ENCODE assay signal across 25 mouse cellular contexts in genomic region chr11:103314736-103315374, GRCm38 (mm10). TPM values are rescaled to one million over a fixed set of nuclear protein-coding genes. Genes with fewer than 3 reads are reported as not detected.
DNase-seq lines count a peak whose midpoint lies in the region; ATAC-seq and TF ChIP-seq lines count a peak whose summit lies in the region.
"Had no signal": no experiment of that assay in that cellular context is flagged by ENCODE, and none has a peak within 500 bp of the region (broad histone marks: within the 10 kb centered on the region; RNA-seq: fewer than 3 reads in every experiment).

No protein-coding gene starts in this region.

- DNase-seq in kidney, adult 11 months, result peak; percentile 78
- peak; percentile 55 to 69 for DNase-seq in kidney, postnatal 36 days
- no peak for DNase-seq in forebrain, embryonic 14.5 days (ENCODE audit: low spot score)
- DNase-seq in forebrain, embryonic 11.5 days (ENCODE audit: low spot score), result no peak
- no peak for DNase-seq in heart, postnatal 4 days
- DNase-seq: cerebellum, adult 11-12 months; lung, postnatal 36 days; midbrain, embryonic 14.5 days; right cerebral cortex, postnatal 25 days; spleen, adult 18-20 months; thymus, adult 18-20 months; thymus, postnatal 36 days had no signal

- no peak overlapping the region for H3K9ac ChIP-seq in intestine, postnatal 0 days (ENCODE audit: low read depth, low read length)
- H3K9ac ChIP-seq in intestine, embryonic 15.5 days, result no peak overlapping the region
- H3K9ac ChIP-seq in kidney, embryonic 15.5 days, result no peak overlapping the region
- no peak overlapping the region for H3K9ac ChIP-seq in forebrain, embryonic 14.5 days (ENCODE audit: low read length)
- H3K9ac ChIP-seq in forebrain, embryonic 11.5 days (ENCODE audit: low read length), result no peak overlapping the region
- H3K9ac ChIP-seq: embryonic facial prominence, embryonic 13.5 days; limb, embryonic 12.5 days; liver, embryonic 14.5 days; lung, embryonic 15.5 days had no signal

- 0 out of 2 replicates have a peak, but pooled peaks have one; percentile 23 for ATAC-seq in intestine, postnatal 0 days
- no peak for ATAC-seq in intestine, embryonic 15.5 days
- ATAC-seq in kidney, embryonic 15.5 days (replicated peaks; ENCODE audit: low FRiP score), result peak; percentile 36; the same call in 1 of the 2 replicates
- no peak for ATAC-seq in forebrain, embryonic 14.5 days
- no peak for ATAC-seq in forebrain, embryonic 11.5 days (replicated peaks; ENCODE audit: low FRiP score)
- ATAC-seq: forebrain, embryonic 16.5 days; hindbrain, embryonic 16.5 days; intestine, embryonic 16.5 days had no signal

- no peak overlapping the region for H3K27ac ChIP-seq in intestine, postnatal 0 days (ENCODE audit: low read depth, low read length)
- H3K27ac ChIP-seq in intestine, embryonic 15.5 days, result no peak overlapping the region
- peak overlapping the region; percentile 88 for H3K27ac ChIP-seq in kidney, embryonic 15.5 days
- no peak overlapping the region for H3K27ac ChIP-seq in forebrain, embryonic 14.5 days (ENCODE audit: low read depth, low read length)
- H3K27ac ChIP-seq in forebrain, embryonic 11.5 days (ENCODE audit: low read depth, low read length), result no peak overlapping the region
- H3K27ac ChIP-seq: embryonic facial prominence, embryonic 13.5 days; heart, embryonic 10.5 days; hindbrain, embryonic 10.5 days; limb, embryonic 12.5 days; liver, embryonic 14.5 days; lung, embryonic 15.5 days had no signal

- no peak overlapping the region for H3K4me2 ChIP-seq in intestine, postnatal 0 days (replicated peaks; ENCODE audit: low read depth)
- no peak overlapping the region for H3K4me2 ChIP-seq in intestine, embryonic 15.5 days (replicated peaks)
- H3K4me2 ChIP-seq in kidney, embryonic 15.5 days, result no peak overlapping the region; the same call in 1 of the 2 replicates
- no peak overlapping the region for H3K4me2 ChIP-seq in forebrain, embryonic 14.5 days (ENCODE audit: low read length)
- no peak overlapping the region for H3K4me2 ChIP-seq in forebrain, embryonic 11.5 days (ENCODE audit: low read depth, low read length, severe bottlenecking)
- H3K4me2 ChIP-seq: embryonic facial prominence, embryonic 13.5 days; limb, embryonic 12.5 days; lung, embryonic 15.5 days had no signal

- no peaks in the 10 kb centered on the region for H3K9me3 ChIP-seq in intestine, postnatal 0 days (ENCODE audit: control insufficient read depth)
- H3K9me3 ChIP-seq in intestine, embryonic 15.5 days, result no peaks in the 10 kb centered on the region
- H3K9me3 ChIP-seq in kidney, embryonic 15.5 days (replicated peaks), result no peaks in the 10 kb centered on the region
- H3K9me3 ChIP-seq in forebrain, embryonic 14.5 days (replicated peaks; ENCODE audit: control insufficient read depth, low read length), result no peaks in the 10 kb centered on the region
- no peaks in the 10 kb centered on the region for H3K9me3 ChIP-seq in forebrain, embryonic 11.5 days (ENCODE audit: control insufficient read depth, low read length)
- H3K9me3 ChIP-seq: embryonic facial prominence, embryonic 13.5 days; heart, embryonic 10.5 days; hindbrain, embryonic 10.5 days; limb, embryonic 12.5 days; lung, embryonic 15.5 days had no signal

- WGBS in intestine, postnatal 0 days, result 49% methylated on average over 10 of the region's 10 CpGs
- 59% methylated on average over 10 of the region's 10 CpGs for WGBS in intestine, embryonic 15.5 days
- WGBS in kidney, embryonic 15.5 days, result 58% methylated on average over 10 of the region's 10 CpGs
- 78% methylated on average over 10 of the region's 10 CpGs for WGBS in forebrain, embryonic 14.5 days
- WGBS in forebrain, embryonic 11.5 days, result 85% methylated on average over 10 of the region's 10 CpGs

- no peak for TF ChIP-seq CTCF in intestine, postnatal 0 days (IDR thresholded peaks at IDR 0.05; ENCODE audit: low read depth)

- no peaks in the 10 kb centered on the region for H3K36me3 ChIP-seq in intestine, postnatal 0 days (ENCODE audit: control insufficient read depth, insufficient read depth)
- no peaks in the 10 kb centered on the region for H3K36me3 ChIP-seq in intestine, embryonic 15.5 days
- H3K36me3 ChIP-seq in kidney, embryonic 15.5 days, result no peaks in the 10 kb centered on the region
- no peaks in the 10 kb centered on the region for H3K36me3 ChIP-seq in forebrain, embryonic 14.5 days (ENCODE audit: control insufficient read depth, insufficient read depth, low read length)
- H3K36me3 ChIP-seq in forebrain, embryonic 11.5 days (ENCODE audit: control insufficient read depth, insufficient read depth, low read length), result no peaks in the 10 kb centered on the region
- H3K36me3 ChIP-seq: embryonic facial prominence, embryonic 13.5 days; heart, embryonic 10.5 days; hindbrain, embryonic 10.5 days; limb, embryonic 12.5 days; lung, embryonic 15.5 days had no signal

- H3K4me1 ChIP-seq in intestine, postnatal 0 days (replicated peaks; ENCODE audit: control insufficient read depth, insufficient read depth, low read length), result no peaks in the 10 kb centered on the region
- H3K4me1 ChIP-seq in intestine, embryonic 15.5 days (replicated peaks), result peaks cover 6% of the 10 kb centered on the region
- peaks cover 34% of the 10 kb centered on the region for H3K4me1 ChIP-seq in kidney, embryonic 15.5 days
- H3K4me1 ChIP-seq in forebrain, embryonic 14.5 days (ENCODE audit: control insufficient read depth, insufficient read depth, low read length), result no peaks in the 10 kb centered on the region
- H3K4me1 ChIP-seq in forebrain, embryonic 11.5 days (replicated peaks; ENCODE audit: control insufficient read depth, insufficient read depth, low read length), result peaks cover 4% of the 10 kb centered on the region; the same call in 1 of the 2 replicates

- H3K4me3 ChIP-seq in intestine, postnatal 0 days (ENCODE audit: low read depth, low read length), result no peak overlapping the region
- no peak overlapping the region for H3K4me3 ChIP-seq in intestine, embryonic 15.5 days (replicated peaks)
- H3K4me3 ChIP-seq in kidney, embryonic 15.5 days (replicated peaks), result no peak overlapping the region
- H3K4me3 ChIP-seq in forebrain, embryonic 14.5 days (ENCODE audit: low read depth, low read length), result no peak overlapping the region
- H3K4me3 ChIP-seq in forebrain, embryonic 11.5 days (ENCODE audit: low read depth, low read length), result no peak overlapping the region
- H3K4me3 ChIP-seq: embryonic facial prominence, embryonic 13.5 days; erythroblast, embryonic 14.5 days; heart, embryonic 10.5 days; hindbrain, embryonic 10.5 days; limb, embryonic 12.5 days; lung, embryonic 15.5 days had no signal

- no peaks in the 10 kb centered on the region for H3K27me3 ChIP-seq in intestine, postnatal 0 days (replicated peaks; ENCODE audit: control insufficient read depth, insufficient read depth, low read length)
- H3K27me3 ChIP-seq in intestine, embryonic 15.5 days (replicated peaks), result no peaks in the 10 kb centered on the region
- no peaks in the 10 kb centered on the region for H3K27me3 ChIP-seq in kidney, embryonic 15.5 days
- H3K27me3 ChIP-seq in forebrain, embryonic 14.5 days (replicated peaks; ENCODE audit: control insufficient read depth, insufficient read depth, low read length), result no peaks in the 10 kb centered on the region
- no peaks in the 10 kb centered on the region for H3K27me3 ChIP-seq in forebrain, embryonic 11.5 days (ENCODE audit: control insufficient read depth, insufficient read depth, low read length)
- H3K27me3 ChIP-seq: embryonic facial prominence, embryonic 13.5 days; limb, embryonic 12.5 days; lung, embryonic 15.5 days had no signal

RNA-seq across cellular contexts. Expression of gene Map3k14, which starts 47.6 kb away (rescaled TPM):
- polyA plus RNA-seq in intestine, postnatal 0 days (2015; fragmentation: Nextera tagmentation; extraction: Ambion mirVana), result 1.6 TPM in 2 replicates
- 2.9 and 3.6 TPM in 2 replicates for polyA plus RNA-seq in intestine, embryonic 15.5 days (2015; fragmentation: Nextera tagmentation; extraction: Ambion mirVana)
- polyA plus RNA-seq in kidney, embryonic 15.5 days (2015; fragmentation: Nextera tagmentation; extraction: Ambion mirVana), result 4.3 and 4.9 TPM in 2 replicates
- polyA plus RNA-seq in forebrain, embryonic 14.5 days (2014; fragmentation: Nextera tagmentation; extraction: Ambion mirVana), result 1.7 and 2.7 TPM in 2 replicates
- polyA plus RNA-seq in forebrain, embryonic 11.5 days (2014; fragmentation: Nextera tagmentation; extraction: Ambion mirVana), result 3.8 and 4.6 TPM in 2 replicates
- 1 to 10 TPM; 2.7 to 3.4 TPM for total RNA-seq in heart, postnatal 4 days (2021)

RNA-seq across cellular contexts. Expression of gene Arhgap27, which starts 48.6 kb away (rescaled TPM):
- 16.9 and 18.7 TPM in 2 replicates for polyA plus RNA-seq in intestine, postnatal 0 days (2015; fragmentation: Nextera tagmentation; extraction: Ambion mirVana)
- polyA plus RNA-seq in intestine, embryonic 15.5 days (2015; fragmentation: Nextera tagmentation; extraction: Ambion mirVana), result 33.0 and 36.2 TPM in 2 replicates
- polyA plus RNA-seq in kidney, embryonic 15.5 days (2015; fragmentation: Nextera tagmentation; extraction: Ambion mirVana), result 15.8 and 17.2 TPM in 2 replicates
- polyA plus RNA-seq in forebrain, embryonic 14.5 days (2014; fragmentation: Nextera tagmentation; extraction: Ambion mirVana), result 1.5 and 2.3 TPM in 2 replicates
- 3.2 TPM in 2 replicates for polyA plus RNA-seq in forebrain, embryonic 11.5 days (2014; fragmentation: Nextera tagmentation; extraction: Ambion mirVana)
- 10 to 100 TPM; 23.5 to 25.4 TPM for total RNA-seq in heart, postnatal 4 days (2021)

Comparison
In these comparisons a context has a peak if more than half of its experiments do, and no peak if none do; other contexts are left out.
1. ATAC-seq: peak in intestine, postnatal 0 days (single experiment) and kidney, embryonic 15.5 days (single experiment); none in intestine, embryonic 15.5 days (single experiment), forebrain, embryonic 14.5 days (single experiment) and forebrain, embryonic 11.5 days (single experiment).
2. DNase-seq: peak in kidney, adult 11 months (single experiment) and kidney, postnatal 36 days (2 of 2); none in forebrain, embryonic 14.5 days (single experiment), forebrain, embryonic 11.5 days (single experiment) and heart, postnatal 4 days (single experiment).